Mouse (Mus musculus) telencephalon, adult 2 months (tissue): Measurements from ENCODE around the gene Rufy2.
"Not testable (repeated sequence)": the region's sequence is repeated elsewhere in the genome, so short reads cannot be mapped to it uniquely, and the experiment has no call there.

Experiments
- DNase-seq: peaks from one replicate; pipeline ENCODE4 v3.0.0-alpha.2; 2011; ENCODE audit warnings: low read depth, low spot score

Rufy2 gene

GRCm38 (mm10) chr10:63051267-63051666 lies 71.2 kb downstream of the Rufy2 start:
- no peak for DNase-seq

- DNase-seq: no peak
Measured at GRCm38 (mm10) chr10:63052011-63052410, 72.0 kb downstream of the Rufy2 start.

GRCm38 (mm10) chr10:63053007-63053406 lies 73.0 kb downstream of the Rufy2 start:
- no peak for DNase-seq

GRCm38 (mm10) chr10:63054071-63054470 lies 74.0 kb downstream of the Rufy2 start:
- not testable (repeated sequence) for DNase-seq

DNA sequence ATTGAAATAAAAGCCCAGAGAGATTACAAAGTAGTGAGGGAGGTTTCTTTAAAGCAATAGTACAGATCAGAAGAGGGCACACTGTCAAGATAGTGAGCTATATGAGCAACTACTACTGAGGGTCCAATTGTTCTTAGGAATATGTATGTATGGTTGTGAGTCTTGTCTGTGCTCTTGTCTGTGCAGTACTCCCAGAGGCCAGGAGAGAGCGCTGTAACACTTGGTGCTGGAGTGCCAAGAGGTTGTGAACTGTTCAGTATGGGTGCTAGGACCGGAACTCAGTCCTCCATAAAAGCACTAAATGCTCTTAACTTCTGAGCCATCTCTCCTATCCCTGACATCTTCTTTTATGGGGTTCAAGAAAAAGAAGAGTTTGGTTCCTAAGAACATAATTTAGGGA lies 74.6 kb downstream of the Rufy2 start:
- no peak for DNase-seq

DNA sequence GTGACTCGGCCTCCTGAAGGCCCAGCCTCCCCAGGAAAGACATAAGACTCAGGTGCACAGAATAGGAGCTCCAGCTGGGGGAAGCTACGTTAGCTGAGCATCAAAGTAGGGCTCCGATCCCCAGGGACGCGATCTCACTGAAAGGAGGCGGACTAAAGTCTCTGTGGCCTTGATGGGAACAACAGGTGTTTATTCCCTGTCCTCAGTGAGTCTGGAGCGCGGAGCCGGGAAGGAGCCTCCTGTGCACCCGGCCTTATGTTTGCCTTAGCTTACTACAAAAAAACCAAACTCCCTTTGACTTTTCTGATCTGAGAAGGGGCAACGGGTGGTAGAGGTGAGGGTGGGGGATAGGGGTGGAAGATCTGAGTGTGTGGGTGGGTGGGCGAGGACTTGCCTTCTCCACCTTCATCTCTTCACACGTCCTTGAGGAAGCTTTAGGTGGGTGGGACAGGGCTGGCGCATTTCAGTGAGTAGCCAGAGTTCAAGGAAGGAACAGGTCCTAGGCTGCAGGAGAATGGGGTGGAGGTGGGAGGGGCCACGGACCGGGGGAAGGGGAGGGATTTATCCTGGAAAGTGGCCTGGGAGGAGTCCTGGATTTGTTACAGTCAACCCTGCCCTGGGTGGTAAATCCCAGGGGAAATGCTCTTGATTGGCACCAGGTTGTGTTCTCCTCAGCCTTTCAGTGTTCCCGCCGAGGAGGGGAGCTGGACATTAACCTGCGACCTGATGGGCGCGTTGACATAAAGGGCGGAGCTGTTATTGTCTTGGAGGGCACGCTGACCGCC lies 77.1 kb downstream of the Rufy2 start:
- DNase-seq: no peak

- no peak for DNase-seq
Measured at GRCm38 (mm10) chr10:63059862-63060261, 79.8 kb downstream of the Rufy2 start, which contains the start of gene Pbld1. Gene Pbld1, plus strand, starts transcription at chr10:63060162.

GRCm38 (mm10) chr10:63060406-63060805 lies 80.4 kb downstream of the Rufy2 start:
- no peak for DNase-seq

- DNase-seq: no peak
Measured at GRCm38 (mm10) chr10:63061266-63061665, 81.2 kb downstream of the Rufy2 start.

DNA sequence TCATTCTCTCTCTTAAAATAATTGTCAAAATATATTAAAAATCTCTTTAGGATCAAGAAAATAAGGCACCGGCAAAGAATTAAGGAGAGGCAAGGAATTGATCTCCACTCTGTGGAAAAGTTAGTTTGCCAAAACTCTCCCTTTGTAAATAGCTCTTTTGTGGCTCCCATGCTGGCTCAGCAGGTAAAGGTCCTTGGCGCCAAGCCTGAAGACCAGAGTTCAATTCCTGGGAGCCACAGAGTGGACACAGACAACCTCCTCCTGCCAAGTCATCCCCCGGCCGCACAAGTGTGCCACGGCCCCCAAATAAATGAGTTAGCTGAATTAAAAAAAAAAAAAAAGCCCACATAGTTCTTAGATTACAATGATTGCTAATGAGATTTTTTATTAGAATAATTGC lies 82.7 kb downstream of the Rufy2 start:
- no peak for DNase-seq

- DNase-seq: no peak
Measured at GRCm38 (mm10) chr10:63063365-63063764, 83.3 kb downstream of the Rufy2 start.

- no peak for DNase-seq
Measured at GRCm38 (mm10) chr10:63064516-63064915, 84.5 kb downstream of the Rufy2 start.

DNA sequence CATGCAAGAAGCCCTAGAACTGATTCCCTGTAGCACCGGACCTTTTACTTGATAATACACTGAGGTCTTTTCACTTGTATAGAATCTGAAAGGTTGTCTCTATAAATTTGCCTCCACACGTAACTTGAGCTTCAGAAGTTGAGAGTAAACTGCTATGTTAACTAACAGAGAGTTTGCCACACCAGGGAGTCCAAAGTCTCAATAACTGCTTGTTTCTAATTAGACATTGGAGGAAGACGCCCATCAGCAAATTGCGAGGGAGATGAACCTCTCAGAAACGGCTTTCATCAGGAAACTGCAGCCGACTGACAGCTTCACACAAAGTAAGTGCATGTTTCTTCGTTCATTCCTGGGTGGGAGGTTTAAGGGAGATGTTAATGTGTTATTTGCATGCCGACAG lies 85.5 kb downstream of the Rufy2 start:
- no peak for DNase-seq

GRCm38 (mm10) chr10:63065988-63066387 lies 86.0 kb downstream of the Rufy2 start:
- DNase-seq: peak; percentile 48
